Mouse (Mus musculus): ENCODE data around the gene Ptprb. TPM values are rescaled to one million over a fixed set of nuclear protein-coding genes. Genes with fewer than 3 reads are reported as not detected.

Ptprb gene
- polyA plus RNA-seq, 1 experiment from 2014 or later = 2.8 TPM

DNA sequence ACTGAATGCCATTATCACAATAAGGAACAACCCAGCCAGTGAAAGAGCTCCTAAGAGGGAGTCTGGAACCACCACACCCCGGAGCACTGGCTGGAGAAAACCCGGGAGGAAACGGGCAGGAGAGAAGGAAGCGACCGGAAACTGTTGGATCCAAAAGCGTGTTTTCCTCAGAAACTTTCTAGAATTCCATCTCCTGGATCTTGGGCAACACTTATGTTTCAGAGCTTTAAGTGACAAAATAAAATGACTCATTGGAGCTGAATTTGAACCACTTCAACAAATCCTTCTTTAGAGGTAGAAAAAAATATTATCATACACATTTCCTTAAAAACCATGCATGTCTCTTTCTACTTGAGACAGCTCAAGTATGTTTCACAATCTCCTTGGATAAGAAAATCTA lies 145.7 kb downstream of the Ptprb start:
- no peak overlapping the region for H3K27ac ChIP-seq (replicated peaks)
- 88% methylated on average over 6 of the region's 6 CpGs for WGBS
- ATAC-seq (ENCODE audit: low FRiP score, low TSS enrichment) (no peak), DNase-seq (ENCODE audit: low spot score) (no peak)
- TF ChIP-seq CTCF (IDR thresholded peaks at IDR 0.05; ENCODE audit: low read depth) (no peak), EP300 (optimal IDR thresholded peaks at IDR 0.05) (no peak)
- H3K9me3 ChIP-seq (ENCODE audit: control insufficient read depth, low read length) = no peaks in the 10 kb centered on the region
- H3K27me3 ChIP-seq (ENCODE audit: control insufficient read depth, insufficient read depth, low read length) = no peaks in the 10 kb centered on the region
- H3K4me3 ChIP-seq (ENCODE audit: low read depth, low read length) = no peak overlapping the region
- no peaks in the 10 kb centered on the region for H3K36me3 ChIP-seq (ENCODE audit: control insufficient read depth, insufficient read depth, low read length)
- H3K4me1 ChIP-seq (replicated peaks; ENCODE audit: control insufficient read depth, insufficient read depth) = no peaks in the 10 kb centered on the region
- no peak overlapping the region for H3K4me2 ChIP-seq (replicated peaks; ENCODE audit: low read depth)
- H3K9ac ChIP-seq (ENCODE audit: low read length) = no peak overlapping the region

DNA sequence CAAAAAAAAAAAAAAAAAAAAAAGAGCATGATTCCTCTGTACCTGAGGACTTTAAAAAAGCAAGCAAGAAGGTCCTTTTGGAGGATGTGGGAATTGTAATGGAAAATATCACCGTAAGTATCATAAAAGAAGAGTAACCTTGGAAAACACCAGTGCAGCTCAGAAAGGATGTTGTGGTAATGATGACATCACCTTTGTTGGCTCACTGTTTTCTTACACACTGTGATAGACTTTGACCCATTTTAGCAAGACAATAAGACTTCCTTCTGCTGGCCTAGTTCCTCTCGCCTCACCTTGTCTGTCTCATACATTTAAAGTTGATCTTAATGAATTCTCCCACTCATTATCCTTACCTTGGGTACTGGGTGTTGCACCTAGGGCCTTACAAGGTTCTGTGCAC lies 147.2 kb downstream of the Ptprb start:
- Histone ChIP-seq H3K36me3 (ENCODE audit: control insufficient read depth, insufficient read depth, low read length) (no peaks in the 10 kb centered on the region), H3K9me3 (ENCODE audit: control insufficient read depth, low read length) (no peaks in the 10 kb centered on the region), H3K4me3 (ENCODE audit: low read depth, low read length) (no peak overlapping the region), H3K9ac (ENCODE audit: low read length) (no peak overlapping the region), H3K4me1 (replicated peaks; ENCODE audit: control insufficient read depth, insufficient read depth) (no peaks in the 10 kb centered on the region), H3K4me2 (replicated peaks; ENCODE audit: low read depth) (no peak overlapping the region), H3K27ac (replicated peaks) (no peak overlapping the region), H3K27me3 (ENCODE audit: control insufficient read depth, insufficient read depth, low read length) (no peaks in the 10 kb centered on the region)
- TF ChIP-seq CTCF (IDR thresholded peaks at IDR 0.05; ENCODE audit: low read depth) = no peak
- no peak for ATAC-seq (ENCODE audit: low FRiP score, low TSS enrichment)
- no peak for DNase-seq (ENCODE audit: low spot score)
- 84% methylated on average over 2 of the region's 2 CpGs for WGBS

GRCm38 (mm10) chr10:116424921-116425320 lies 149.6 kb downstream of the Ptprb start:
- no peak for DNase-seq (ENCODE audit: low spot score)
- no peaks in the 10 kb centered on the region for H3K27me3 ChIP-seq (ENCODE audit: control insufficient read depth, insufficient read depth, low read length)
- TF ChIP-seq EP300 (optimal IDR thresholded peaks at IDR 0.05) = no peak
- no peak for TF ChIP-seq CTCF (IDR thresholded peaks at IDR 0.05; ENCODE audit: low read depth)
- H3K4me2 ChIP-seq (replicated peaks; ENCODE audit: low read depth) = no peak overlapping the region
- 0 out of 2 replicates have a peak, but pooled peaks cover 4% of the 10 kb centered on the region for H3K9me3 ChIP-seq (ENCODE audit: control insufficient read depth, low read length)
- 80% methylated on average over 6 of the region's 6 CpGs for WGBS
- no peak overlapping the region for H3K27ac ChIP-seq (replicated peaks)
- no peak for ATAC-seq (ENCODE audit: low FRiP score, low TSS enrichment)
- H3K36me3 ChIP-seq (ENCODE audit: control insufficient read depth, insufficient read depth, low read length) = no peaks in the 10 kb centered on the region; the same call in 1 of the 2 replicates
- H3K4me1 ChIP-seq (replicated peaks; ENCODE audit: control insufficient read depth, insufficient read depth) = no peaks in the 10 kb centered on the region
- no peak overlapping the region for H3K9ac ChIP-seq (ENCODE audit: low read length)
- no peak overlapping the region for H3K4me3 ChIP-seq (ENCODE audit: low read depth, low read length)

GRCm38 (mm10) chr10:116426176-116426575 lies 150.9 kb downstream of the Ptprb start:
- Histone ChIP-seq H3K4me3 (ENCODE audit: low read depth, low read length) (no peak overlapping the region), H3K9me3 (ENCODE audit: control insufficient read depth, low read length) (0 out of 2 replicates have a peak, but pooled peaks cover 4% of the 10 kb centered on the region), H3K36me3 (ENCODE audit: control insufficient read depth, insufficient read depth, low read length) (no peaks in the 10 kb centered on the region; the same call in 1 of the 2 replicates), H3K4me2 (replicated peaks; ENCODE audit: low read depth) (no peak overlapping the region), H3K4me1 (replicated peaks; ENCODE audit: control insufficient read depth, insufficient read depth) (no peaks in the 10 kb centered on the region), H3K27ac (replicated peaks) (no peak overlapping the region), H3K9ac (ENCODE audit: low read length) (no peak overlapping the region), H3K27me3 (ENCODE audit: control insufficient read depth, insufficient read depth, low read length) (no peaks in the 10 kb centered on the region)
- WGBS = 86% methylated on average over 7 of the region's 7 CpGs
- DNase-seq (ENCODE audit: low spot score) = no peak
- TF ChIP-seq EP300 (optimal IDR thresholded peaks at IDR 0.05) (no peak), CTCF (IDR thresholded peaks at IDR 0.05; ENCODE audit: low read depth) (no peak)
- no peak for ATAC-seq (ENCODE audit: low FRiP score, low TSS enrichment)

DNA sequence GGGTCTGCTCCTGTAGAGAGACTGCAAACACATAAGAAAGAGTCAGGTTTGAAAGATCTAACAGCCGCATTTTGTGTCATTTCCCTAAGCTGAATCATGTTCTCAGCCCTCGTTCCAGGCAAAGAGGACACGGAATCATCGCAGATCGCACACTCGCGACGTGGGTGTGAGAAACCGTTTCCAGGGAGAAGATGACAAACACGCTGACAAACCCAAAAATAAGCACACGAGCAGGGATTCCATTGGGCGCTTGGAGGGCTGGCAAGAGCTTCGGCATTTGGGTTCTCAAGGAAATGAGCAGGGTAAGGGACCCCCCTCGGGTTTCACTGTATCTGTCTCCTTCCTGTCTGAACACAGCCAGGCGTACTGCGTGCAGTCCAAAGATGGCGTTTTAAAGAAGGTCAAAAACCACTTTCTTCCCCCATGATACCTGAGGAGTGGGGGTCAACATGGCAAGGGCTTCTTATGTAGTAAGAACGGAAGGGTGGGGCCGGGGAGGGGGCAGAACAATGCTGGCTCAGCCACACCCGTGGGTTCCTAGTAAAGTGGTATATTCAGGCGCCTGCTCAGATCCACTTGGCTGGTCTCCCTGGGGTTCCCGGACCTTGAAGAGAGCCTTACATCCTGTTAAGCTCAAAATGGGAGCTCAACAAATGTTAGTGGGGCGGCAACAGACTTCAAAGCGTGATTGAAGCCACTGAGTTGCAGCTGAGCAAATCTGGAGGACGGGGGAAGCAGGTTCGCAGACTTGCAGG lies 152.9 kb downstream of the Ptprb start:
- Histone ChIP-seq H3K4me1 (replicated peaks; ENCODE audit: control insufficient read depth, insufficient read depth) (no peaks in the 10 kb centered on the region), H3K4me3 (ENCODE audit: low read depth, low read length) (no peak overlapping the region), H3K9me3 (ENCODE audit: control insufficient read depth, low read length) (0 out of 2 replicates have a peak, but pooled peaks cover 4% of the 10 kb centered on the region), H3K27me3 (ENCODE audit: control insufficient read depth, insufficient read depth, low read length) (no peaks in the 10 kb centered on the region), H3K4me2 (replicated peaks; ENCODE audit: low read depth) (no peak overlapping the region), H3K36me3 (ENCODE audit: control insufficient read depth, insufficient read depth, low read length) (no peaks in the 10 kb centered on the region; the same call in 1 of the 2 replicates), H3K27ac (replicated peaks) (no peak overlapping the region), H3K9ac (ENCODE audit: low read length) (no peak overlapping the region)
- DNase-seq (ENCODE audit: low spot score) (no peak), ATAC-seq (ENCODE audit: low FRiP score, low TSS enrichment) (no peak)
- 92% methylated on average over 26 of the region's 26 CpGs for WGBS
- TF ChIP-seq CTCF (IDR thresholded peaks at IDR 0.05; ENCODE audit: low read depth) = no peak
- no peak for TF ChIP-seq EP300 (optimal IDR thresholded peaks at IDR 0.05)

GRCm38 (mm10) chr10:116432421-116432820 lies 157.1 kb downstream of the Ptprb start:
- H3K27me3 ChIP-seq (ENCODE audit: control insufficient read depth, insufficient read depth, low read length) = no peaks in the 10 kb centered on the region
- WGBS = 81% methylated on average over 7 of the region's 7 CpGs
- no peaks in the 10 kb centered on the region; the same call in 1 of the 2 replicates for H3K36me3 ChIP-seq (ENCODE audit: control insufficient read depth, insufficient read depth, low read length)
- H3K9ac ChIP-seq (ENCODE audit: low read length) = no peak overlapping the region
- H3K4me1 ChIP-seq (replicated peaks; ENCODE audit: control insufficient read depth, insufficient read depth) = no peaks in the 10 kb centered on the region
- no peak for ATAC-seq (ENCODE audit: low FRiP score, low TSS enrichment)
- no peak for DNase-seq (ENCODE audit: low spot score)
- no peak overlapping the region for H3K4me2 ChIP-seq (replicated peaks; ENCODE audit: low read depth)
- H3K4me3 ChIP-seq (ENCODE audit: low read depth, low read length) = no peak overlapping the region
- TF ChIP-seq CTCF (IDR thresholded peaks at IDR 0.05; ENCODE audit: low read depth) = no peak
- H3K27ac ChIP-seq (replicated peaks) = no peak overlapping the region
- H3K9me3 ChIP-seq (ENCODE audit: control insufficient read depth, low read length) = 0 out of 2 replicates have a peak, but pooled peaks cover 4% of the 10 kb centered on the region

Measured in stomach, postnatal 0 days (tissue).